Mouse (Mus musculus): ENCODE measurements at regions not wholly inside any gene's neighbourhood (a gene's known extent, or its start where the extent isn't known, plus 50 kb on each side); places are given as distances from the start of the nearest gene placed in this dataset.

GRCm38 (mm10) chr3:102664665-102665190 lies 69.6 kb upstream of the Tspan2 start:
- DNase-seq: no peak

DNA sequence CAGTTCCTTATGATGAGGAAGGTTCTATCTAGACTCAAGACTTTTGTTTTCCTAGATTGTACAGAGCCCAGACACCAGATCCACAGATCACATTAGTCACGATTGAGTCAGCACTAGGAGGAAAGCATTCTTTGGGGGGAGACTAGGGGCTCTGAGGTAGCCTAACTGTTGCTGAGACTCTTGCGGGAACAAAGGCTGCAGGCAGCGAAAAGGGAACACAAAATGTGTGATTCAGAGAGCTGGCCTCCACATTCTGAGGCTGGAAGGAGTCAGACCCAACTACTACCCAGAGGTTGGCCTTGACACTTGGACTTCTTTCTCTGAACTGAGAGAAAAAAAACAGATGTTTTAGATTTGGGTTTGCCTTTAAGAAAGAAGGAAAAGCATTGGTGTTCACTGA lies 66.5 kb upstream of the Tspan2 start:
- DNase-seq: no peak

- DNase-seq: no peak
Measured at GRCm38 (mm10) chr3:102668556-102668955, 65.8 kb upstream of the Tspan2 start.

- DNase-seq: no peak
Measured at GRCm38 (mm10) chr3:102669951-102670350, 64.4 kb upstream of the Tspan2 start.

DNA sequence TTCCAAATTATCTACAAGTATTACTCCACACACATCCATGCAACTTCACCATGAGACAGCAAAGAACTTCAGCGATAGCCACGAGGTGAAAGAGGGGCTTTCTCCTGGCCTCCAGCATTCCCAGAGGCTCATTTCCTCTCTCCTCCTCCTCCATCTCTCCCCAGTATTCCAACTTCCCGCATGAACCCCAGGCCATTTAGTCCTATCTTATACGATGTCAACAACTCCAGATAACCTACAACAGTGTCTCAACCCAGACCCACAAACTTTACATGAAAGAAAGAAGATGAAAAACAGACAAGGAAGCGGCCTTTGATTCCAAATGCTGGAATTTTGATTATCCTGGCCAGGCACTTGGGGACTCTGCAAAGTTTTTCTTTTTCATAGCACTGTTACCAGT lies 63.8 kb upstream of the Tspan2 start:
- no peak for DNase-seq

DNA sequence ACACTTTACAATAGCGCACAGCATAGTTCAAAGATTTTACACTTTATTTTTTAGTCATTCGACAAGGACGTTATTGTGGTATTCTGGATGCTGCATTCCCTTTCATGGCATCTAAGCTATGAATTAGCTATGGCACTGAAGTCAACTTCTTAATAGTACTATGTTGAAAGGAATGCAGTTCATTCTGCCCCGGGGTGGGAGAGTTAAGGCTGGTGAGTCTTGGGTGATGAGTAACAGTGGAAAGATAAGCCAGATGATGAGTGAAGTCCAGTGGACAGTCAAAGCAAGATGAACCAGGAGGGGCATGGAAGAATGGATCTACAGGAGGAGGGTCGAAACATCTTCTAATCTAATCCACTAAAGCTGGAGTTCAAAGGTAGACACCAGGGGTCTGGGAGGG lies 63.4 kb upstream of the Tspan2 start:
- no peak for DNase-seq

DNA sequence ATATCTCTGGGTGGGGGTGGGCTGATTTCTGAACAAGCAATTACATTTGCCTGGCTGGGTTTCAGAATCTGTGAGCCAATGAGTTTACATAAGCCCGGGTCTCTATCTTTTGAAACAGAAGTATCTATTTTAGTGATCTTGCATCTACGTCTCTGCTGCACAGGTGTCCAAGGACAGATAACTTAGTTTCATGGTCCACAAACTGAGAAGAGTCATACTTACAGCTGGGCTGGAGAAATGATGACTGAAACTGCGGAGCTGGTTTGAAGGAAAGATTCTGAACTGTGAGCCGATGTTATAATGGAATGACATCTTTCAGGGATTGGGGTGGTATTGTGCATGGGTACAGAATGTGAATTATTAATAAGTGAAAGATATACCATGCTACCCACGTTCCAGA lies 60.8 kb upstream of the Tspan2 start:
- no peak for DNase-seq

DNA sequence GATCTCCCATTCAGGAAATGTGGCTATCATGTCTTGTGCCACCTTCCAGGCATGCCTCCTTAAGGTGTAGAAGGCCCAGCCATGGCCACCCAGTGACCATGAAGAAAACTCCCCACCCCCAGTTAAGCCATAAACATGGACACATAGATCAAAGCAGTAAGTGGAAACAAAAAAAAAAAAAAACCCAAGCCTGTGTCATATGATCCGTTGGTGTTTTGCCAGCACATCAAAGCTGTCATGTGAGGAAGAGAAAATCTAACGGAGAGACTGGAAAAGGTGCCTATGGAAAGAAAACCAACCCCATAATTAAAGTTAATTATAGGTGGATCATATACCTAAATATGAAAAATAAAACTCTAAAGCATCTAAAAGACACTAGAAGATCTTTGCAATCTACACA lies 60.3 kb upstream of the Tspan2 start:
- DNase-seq: no peak

DNA sequence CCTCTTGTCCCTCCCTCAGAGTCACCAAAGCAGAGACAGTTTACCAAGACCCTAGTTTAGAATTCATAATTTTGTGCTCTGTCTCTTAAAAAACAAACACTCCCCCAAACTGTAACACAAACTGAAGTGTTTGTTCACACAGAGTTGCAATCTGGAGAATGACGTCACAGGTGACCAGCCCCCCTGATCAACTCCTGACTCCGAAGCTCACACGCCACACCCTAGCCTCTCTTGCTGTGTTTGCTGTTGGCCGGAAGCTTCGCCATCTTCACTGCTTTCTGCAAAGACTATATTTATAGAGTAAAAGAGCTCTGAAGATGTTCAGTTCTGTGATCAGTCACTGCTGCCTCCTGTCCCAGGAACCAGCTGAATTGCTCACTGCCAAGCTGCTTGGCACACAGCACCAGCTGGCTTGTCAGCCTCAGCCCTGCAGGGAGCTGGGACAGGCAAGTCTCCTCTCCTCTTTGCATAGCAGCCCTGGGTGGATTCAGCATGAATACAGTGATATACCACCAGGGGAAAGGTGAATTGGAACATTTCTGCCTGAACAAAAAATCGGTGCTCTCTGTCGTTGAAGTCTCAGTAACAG lies 57.3 kb upstream of the Tspan2 start:
- peak; percentile 81 to 82 for DNase-seq

- no peak for DNase-seq
Measured at GRCm38 (mm10) chr3:102678516-102678915, 55.8 kb upstream of the Tspan2 start.

GRCm38 (mm10) chr3:102682424-102682823 lies 51.9 kb upstream of the Tspan2 start:
- no peak for DNase-seq

- DNase-seq: no peak
Measured at GRCm38 (mm10) chr3:102683541-102683940, 50.8 kb upstream of the Tspan2 start.
